Mouse (Mus musculus) MEL (cell line): Measurements from ENCODE around the gene Kalrn. TPM values are rescaled to one million over a fixed set of nuclear protein-coding genes. Genes with fewer than 3 reads are reported as not detected.

Experiments
- DNase-seq: peaks from one replicate; pipeline ENCODE4 v3.0.0; 2011; ENCODE audit warnings: low read depth, low spot score
- H3K27ac ChIP-seq: 2 replicates; pipeline ENCODE4 v1.5.1; 2012; ENCODE audit warnings: low read depth, mild to moderate bottlenecking, control low read depth, low read length, moderate library complexity; ENCODE audit not compliant: control insufficient read depth
- H3K27me3 ChIP-seq, 2 experiments: fragments of 150-350 bp in 1 of 2; sonication (generic) in 1 of 2; 2 replicates each; pipeline ENCODE4 v1.6.1; 2012; ENCODE audit warnings: low read length in 2 of 2, mild to moderate bottlenecking in 2 of 2, improper control_type of control experiment in 1 of 2, moderate library complexity in 1 of 2; ENCODE audit not compliant: insufficient read depth in 2 of 2, control insufficient read depth in 1 of 2
- H3K36me3 ChIP-seq, 2 experiments: 2 replicates each; pipeline ENCODE4 v1.6.1; 2012 to 2014; ENCODE audit warnings: low read length in 2 of 2, improper control_type of control experiment in 1 of 2, inconsistent platforms in 1 of 2, mild to moderate bottlenecking in 1 of 2; ENCODE audit not compliant: insufficient read depth in 2 of 2, control insufficient read depth in 1 of 2
- H3K4me1 ChIP-seq, 2 experiments: fragments of 150-350 bp in 1 of 2; sonication (generic) in 1 of 2; 2 replicates each; pipeline ENCODE4 v1.6.1; 2012; ENCODE audit warnings: low read length in 2 of 2, improper control_type of control experiment in 1 of 2, mild to moderate bottlenecking in 1 of 2; ENCODE audit not compliant: insufficient read depth in 2 of 2, control insufficient read depth in 1 of 2
- H3K4me3 ChIP-seq, 2 experiments: fragments of 150-350 bp in 1 of 2; sonication (generic) in 1 of 2; 2 replicates each; pipeline ENCODE4 v1.5.1; 2012; ENCODE audit warnings: low read depth in 2 of 2, low read length in 2 of 2, mild to moderate bottlenecking in 2 of 2, moderate library complexity in 2 of 2, control low read depth in 1 of 2, improper control_type of control experiment in 1 of 2; ENCODE audit not compliant: control insufficient read depth in 1 of 2, insufficient read depth in 1 of 2
- H3K79me2 ChIP-seq: 2 replicates; pipeline ENCODE4 v1.6.1; 2012; ENCODE audit warnings: mild to moderate bottlenecking, low read length, moderate library complexity; ENCODE audit not compliant: control insufficient read depth, poor library complexity, insufficient read depth
- H3K9ac ChIP-seq: 2 replicates; pipeline ENCODE4 v1.6.1; 2012; ENCODE audit warnings: low read depth, mild to moderate bottlenecking, control low read depth, low read length, moderate library complexity; ENCODE audit not compliant: control insufficient read depth, poor library complexity, severe bottlenecking
- H3K9me3 ChIP-seq: fragments of 150-350 bp; sonication (generic); replicated peaks from 2 replicates; pipeline ENCODE4 v1.6.1; 2012; ENCODE audit warnings: mild to moderate bottlenecking, low read length, improper control_type of control experiment, moderate library complexity; ENCODE audit not compliant: insufficient read depth
- BHLHE40 ChIP-seq: IDR thresholded peaks from 2 replicates; pipeline ENCODE4 v1.6.1; 2012; ENCODE audit warnings: low read depth, mild to moderate bottlenecking, inconsistent platforms, low read length, improper control_type of control experiment, borderline replicate concordance
- CHD1 ChIP-seq: IDR thresholded peaks from 2 replicates; pipeline ENCODE4 v1.6.1; 2012; ENCODE audit warnings: low read depth, mild to moderate bottlenecking, inconsistent platforms, low read length, improper control_type of control experiment
- CTCF ChIP-seq, 3 experiments: IDR thresholded peaks in 2 of 3; conservative IDR thresholded peaks in 1 of 3; 2 replicates each; pipeline ENCODE4 v1.5.1; 2011 to 2012; ENCODE audit warnings: low read length in 3 of 3, low read depth in 2 of 3, mild to moderate bottlenecking in 2 of 3, improper control_type of control experiment in 1 of 3, inconsistent platforms in 1 of 3, mixed read lengths in 1 of 3, moderate library complexity in 1 of 3; ENCODE audit not compliant: control insufficient read depth in 1 of 3, insufficient read depth in 1 of 3, poor library complexity in 1 of 3, severe bottlenecking in 1 of 3
- E2F4 ChIP-seq: IDR thresholded peaks from 2 replicates; pipeline ENCODE4 v1.6.1; 2011; ENCODE audit warnings: low read depth, low read length, improper control_type of control experiment, borderline replicate concordance
- ELF1 ChIP-seq: IDR thresholded peaks from 2 replicates; pipeline ENCODE4 v1.6.1; 2014; ENCODE audit warnings: low read depth, mild to moderate bottlenecking, inconsistent platforms, low read length, improper control_type of control experiment, moderate library complexity
- EP300 ChIP-seq, 2 experiments: IDR thresholded peaks; 2 replicates each; pipeline ENCODE4 v1.6.1; 2011; ENCODE audit warnings: improper control_type of control experiment in 2 of 2, low read length in 2 of 2, low read depth in 1 of 2, mild to moderate bottlenecking in 1 of 2
- GABPA ChIP-seq: IDR thresholded peaks from 2 replicates; pipeline ENCODE4 v1.6.1; 2012; ENCODE audit warnings: low read depth, mild to moderate bottlenecking, inconsistent platforms, low read length, improper control_type of control experiment, moderate library complexity
- HCFC1 ChIP-seq: IDR thresholded peaks from 2 replicates; pipeline ENCODE4 v1.6.1; 2012; ENCODE audit warnings: low read depth, mild to moderate bottlenecking, inconsistent platforms, low read length, improper control_type of control experiment, moderate library complexity
- MAX ChIP-seq: IDR thresholded peaks from 2 replicates; pipeline ENCODE4 v1.6.1; 2011; ENCODE audit warnings: low read length, improper control_type of control experiment
- MAZ ChIP-seq: IDR thresholded peaks from 2 replicates; pipeline ENCODE4 v1.6.1; 2012; ENCODE audit warnings: low read depth, mild to moderate bottlenecking, inconsistent platforms, low read length, improper control_type of control experiment
- MEF2A ChIP-seq: IDR thresholded peaks from 2 replicates; pipeline ENCODE4 v1.6.1; 2014; ENCODE audit warnings: low read depth, mild to moderate bottlenecking, inconsistent platforms, low read length, improper control_type of control experiment; ENCODE audit not compliant: poor library complexity, insufficient replicate concordance, severe bottlenecking; ENCODE audit errors: extremely low read depth
- MXI1 ChIP-seq: IDR thresholded peaks from 2 replicates; pipeline ENCODE4 v1.6.1; 2011; ENCODE audit warnings: mild to moderate bottlenecking, low read depth, low read length, improper control_type of control experiment
- MYB ChIP-seq: IDR thresholded peaks from 2 replicates; pipeline ENCODE4 v1.6.1; 2011; ENCODE audit warnings: mild to moderate bottlenecking, low read depth, low read length, improper control_type of control experiment
- MYC ChIP-seq: IDR thresholded peaks from 2 replicates; pipeline ENCODE4 v1.6.1; 2011; ENCODE audit warnings: low read depth, mild to moderate bottlenecking, low read length, improper control_type of control experiment, moderate library complexity
- NELFE ChIP-seq: IDR thresholded peaks from 2 replicates; pipeline ENCODE4 v1.6.1; 2011; ENCODE audit warnings: low read depth, low read length, improper control_type of control experiment
- NRF1 ChIP-seq: IDR thresholded peaks from 2 replicates; pipeline ENCODE4 v1.6.1; 2014; ENCODE audit warnings: low read depth, mild to moderate bottlenecking, inconsistent platforms, low read length, improper control_type of control experiment, moderate library complexity; ENCODE audit not compliant: poor library complexity, insufficient read depth, severe bottlenecking
- POLR2A ChIP-seq, 2 experiments: IDR thresholded peaks; 2 replicates each; pipeline ENCODE4 v1.6.1; 2011 to 2012; ENCODE audit warnings: low read length in 2 of 2, mild to moderate bottlenecking in 2 of 2, control low read depth in 1 of 2, improper control_type of control experiment in 1 of 2, low read depth in 1 of 2, moderate library complexity in 1 of 2; ENCODE audit not compliant: control insufficient read depth in 1 of 2, insufficient read depth in 1 of 2, poor library complexity in 1 of 2
- POLR2AphosphoS2 ChIP-seq: IDR thresholded peaks from 2 replicates; pipeline ENCODE4 v1.6.1; 2011; ENCODE audit warnings: low read length, improper control_type of control experiment
- POLR2AphosphoS5 ChIP-seq: IDR thresholded peaks from 2 replicates; pipeline ENCODE4 v1.6.1; 2012; ENCODE audit warnings: low read depth, borderline replicate concordance, mild to moderate bottlenecking, inconsistent platforms, low read length, moderate library complexity, mixed read lengths
- RAD21 ChIP-seq: IDR thresholded peaks from 2 replicates; pipeline ENCODE4 v1.6.1; 2011; ENCODE audit warnings: mild to moderate bottlenecking, low read depth, low read length, improper control_type of control experiment
- SMC3 ChIP-seq: IDR thresholded peaks from 2 replicates; pipeline ENCODE4 v1.6.1; 2011; ENCODE audit warnings: low read depth, low read length, improper control_type of control experiment
- TAL1 ChIP-seq: IDR thresholded peaks from 2 replicates; pipeline ENCODE4 v1.6.1; 2012; ENCODE audit warnings: mild to moderate bottlenecking, inconsistent platforms, low read length, moderate library complexity, mixed read lengths
- TBP ChIP-seq: IDR thresholded peaks from 2 replicates; pipeline ENCODE4 v1.8.0; 2011; ENCODE audit warnings: low read depth, low read length, improper control_type of control experiment
- TCF12 ChIP-seq: IDR thresholded peaks from 2 replicates; pipeline ENCODE4 v1.6.1; 2014; ENCODE audit warnings: low read depth, mild to moderate bottlenecking, inconsistent platforms, low read length, improper control_type of control experiment, moderate library complexity
- UBTF ChIP-seq: IDR thresholded peaks from 2 replicates; pipeline ENCODE4 v1.6.1; 2012; ENCODE audit warnings: low read depth, mild to moderate bottlenecking, inconsistent platforms, low read length, improper control_type of control experiment, moderate library complexity, borderline replicate concordance; ENCODE audit not compliant: insufficient read depth
- USF1 ChIP-seq: IDR thresholded peaks from 2 replicates; pipeline ENCODE4 v1.6.1; 2014; ENCODE audit warnings: low read depth, mild to moderate bottlenecking, inconsistent platforms, low read length, improper control_type of control experiment, moderate library complexity
- ZMIZ1 ChIP-seq: IDR thresholded peaks from 2 replicates; pipeline ENCODE4 v1.6.1; 2012; ENCODE audit warnings: low read depth, mild to moderate bottlenecking, inconsistent platforms, low read length, improper control_type of control experiment, moderate library complexity
- polyA plus RNA-seq, 2 experiments: library from polyadenylated mRNA; stranded (reverse) in 1 of 2; unstranded in 1 of 2; fragments of >175 nt in 1 of 2; fragments of >200 nt in 1 of 2; gene quantifications; 2 replicates each; pipeline versions ENCODE4 v1.2.1 to v1.2.4; 2012; ENCODE audit warnings: low replicate concordance in 2 of 2, low read depth in 1 of 2; ENCODE audit not compliant: insufficient read length in 2 of 2, insufficient read depth in 1 of 2, missing spikeins in 1 of 2
- total RNA-seq: library from RNA; depleted of rRNA; stranded (reverse); fragments of 300-350 nt; gene quantifications from 2 replicates; pipeline ENCODE4 v1.2.3, GENCODE M21; 2012

Gene Kalrn
- total and polyA plus RNA-seq, 3 experiments = 10.4 to 11.8 TPM; not detected in 1

GRCm38 (mm10) chr16:34320023-34320800 is 253.1 kb downstream of the Kalrn start:
- no peak overlapping the region for H3K9ac ChIP-seq
- H3K27me3 ChIP-seq = peaks cover 0 to 6% of the 10 kb centered on the region in 2 experiments; a peak in 3 of 4 replicates
- H3K36me3 ChIP-seq = no peaks in the 10 kb centered on the region

GRCm38 (mm10) chr16:34317110-34317509 is 256.2 kb downstream of the Kalrn start:
- H3K4me3 ChIP-seq = no peak overlapping the region
- H3K27ac ChIP-seq = no peak overlapping the region
- H3K9me3 ChIP-seq = no peaks in the 10 kb centered on the region
- no peaks in the 10 kb centered on the region for H3K4me1 ChIP-seq
- H3K27me3 ChIP-seq = peaks cover 0 to 6% of the 10 kb centered on the region in 2 experiments; a peak in 3 of 4 replicates
- DNase-seq = no peak
- TF ChIP-seq HCFC1 (no peak), BHLHE40 (no peak), NELFE (no peak), EP300 (IDR thresholded peaks at IDR 0.05; ENCODE audit: low read depth in 1 of 2, low read length in 2 of 2) (no peak), POLR2AphosphoS5 (no peak), MYB (no peak), E2F4 (no peak), TBP (no peak), SMC3 (no peak), ELF1 (no peak), RAD21 (no peak), MXI1 (no peak), CHD1 (no peak), NRF1 (no peak), MEF2A (no peak), CTCF (IDR thresholded peaks at IDR 0.05 in 2 of 3, conservative IDR thresholded peaks at IDR 0.05 in 1 of 3; ENCODE audit: control insufficient read depth in 1 of 3, insufficient read depth in 1 of 3, low read depth in 2 of 3, low read length in 3 of 3, poor library complexity in 1 of 3, severe bottlenecking in 1 of 3) (no peak), POLR2AphosphoS2 (no peak), MAX (no peak), TCF12 (no peak)
- no peaks in the 10 kb centered on the region for H3K36me3 ChIP-seq
- H3K9ac ChIP-seq = no peak overlapping the region
- no peaks in the 10 kb centered on the region for H3K79me2 ChIP-seq

More at GRCm38 (mm10) chr16:34320023-34320800, 253.1 kb downstream of the Kalrn start:
- no peak overlapping the region for H3K27ac ChIP-seq
- H3K4me3 ChIP-seq = no peak overlapping the region
- no peak for DNase-seq
- no peaks in the 10 kb centered on the region for H3K9me3 ChIP-seq
- H3K4me1 ChIP-seq = no peaks in the 10 kb centered on the region
- TF ChIP-seq POLR2A (IDR thresholded peaks at IDR 0.05; ENCODE audit: control insufficient read depth in 1 of 2, insufficient read depth in 1 of 2, low read depth in 1 of 2, low read length in 2 of 2, poor library complexity in 1 of 2) (no peak), ZMIZ1 (no peak), CTCF (IDR thresholded peaks at IDR 0.05 in 2 of 3, conservative IDR thresholded peaks at IDR 0.05 in 1 of 3; ENCODE audit: control insufficient read depth in 1 of 3, insufficient read depth in 1 of 3, low read depth in 2 of 3, low read length in 3 of 3, poor library complexity in 1 of 3, severe bottlenecking in 1 of 3) (no peak), TAL1 (no peak), E2F4 (no peak), MAX (no peak), GABPA (no peak), MXI1 (no peak), RAD21 (no peak), MEF2A (no peak), UBTF (no peak), MYC (no peak), POLR2AphosphoS2 (no peak), MAZ (no peak), USF1 (no peak), POLR2AphosphoS5 (no peak), TBP (no peak)
- H3K79me2 ChIP-seq = no peaks in the 10 kb centered on the region
